Mouse (Mus musculus) MEL (cell line): Measurements from ENCODE around the gene Pitx2.

Experiments
- CTCF ChIP-seq, 3 experiments: IDR thresholded peaks in 2 of 3; conservative IDR thresholded peaks in 1 of 3; 2 replicates each; pipeline ENCODE4 v1.5.1; 2011 to 2012; ENCODE audit warnings: low read length in 3 of 3, low read depth in 2 of 3, mild to moderate bottlenecking in 2 of 3, improper control_type of control experiment in 1 of 3, inconsistent platforms in 1 of 3, mixed read lengths in 1 of 3, moderate library complexity in 1 of 3; ENCODE audit not compliant: control insufficient read depth in 1 of 3, insufficient read depth in 1 of 3, poor library complexity in 1 of 3, severe bottlenecking in 1 of 3
- EP300 ChIP-seq, 2 experiments: IDR thresholded peaks; 2 replicates each; pipeline ENCODE4 v1.6.1; 2011; ENCODE audit warnings: improper control_type of control experiment in 2 of 2, low read length in 2 of 2, low read depth in 1 of 2, mild to moderate bottlenecking in 1 of 2
- MAX ChIP-seq: IDR thresholded peaks from 2 replicates; pipeline ENCODE4 v1.6.1; 2011; ENCODE audit warnings: low read length, improper control_type of control experiment
- NELFE ChIP-seq: IDR thresholded peaks from 2 replicates; pipeline ENCODE4 v1.6.1; 2011; ENCODE audit warnings: low read depth, low read length, improper control_type of control experiment
- POLR2A ChIP-seq, 2 experiments: IDR thresholded peaks; 2 replicates each; pipeline ENCODE4 v1.6.1; 2011 to 2012; ENCODE audit warnings: low read length in 2 of 2, mild to moderate bottlenecking in 2 of 2, control low read depth in 1 of 2, improper control_type of control experiment in 1 of 2, low read depth in 1 of 2, moderate library complexity in 1 of 2; ENCODE audit not compliant: control insufficient read depth in 1 of 2, insufficient read depth in 1 of 2, poor library complexity in 1 of 2
- ZC3H11A ChIP-seq: IDR thresholded peaks from 2 replicates; pipeline ENCODE4 v1.6.1; 2012; ENCODE audit warnings: low read depth, mild to moderate bottlenecking, inconsistent platforms, low read length, improper control_type of control experiment
- ZMIZ1 ChIP-seq: IDR thresholded peaks from 2 replicates; pipeline ENCODE4 v1.6.1; 2012; ENCODE audit warnings: low read depth, mild to moderate bottlenecking, inconsistent platforms, low read length, improper control_type of control experiment, moderate library complexity

DNA sequence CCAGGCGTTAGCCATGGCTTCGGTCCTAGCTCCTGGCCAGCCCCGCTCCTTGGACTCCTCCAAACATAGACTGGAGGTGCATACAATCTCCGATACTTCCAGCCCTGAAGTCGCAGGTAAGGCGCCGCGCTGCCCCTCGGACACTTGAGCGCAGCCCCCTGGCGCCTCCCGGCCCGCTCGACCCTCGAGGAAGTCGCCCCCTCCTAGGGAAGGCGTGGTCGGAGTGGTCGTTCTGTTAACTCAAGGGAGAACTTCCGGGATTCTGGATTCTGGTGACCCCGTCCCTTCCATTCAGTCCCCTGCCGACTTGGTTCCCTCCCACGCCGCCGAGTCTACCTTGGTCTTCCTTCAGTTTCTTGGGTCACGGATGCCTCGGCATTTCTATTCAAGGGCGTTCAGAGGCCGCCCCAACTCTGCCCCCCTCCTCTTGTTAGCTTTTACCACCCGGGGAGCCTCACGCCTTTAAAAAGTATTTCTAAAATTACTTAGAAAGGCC, 15.0 kb downstream of the Pitx2 start:
- TF ChIP-seq CTCF (IDR thresholded peaks at IDR 0.05 in 2 of 3, conservative IDR thresholded peaks at IDR 0.05 in 1 of 3; ENCODE audit: control insufficient read depth in 1 of 3, insufficient read depth in 1 of 3, low read depth in 2 of 3, low read length in 3 of 3, poor library complexity in 1 of 3, severe bottlenecking in 1 of 3), result no peak
- no peak for TF ChIP-seq ZC3H11A
- TF ChIP-seq EP300 (IDR thresholded peaks at IDR 0.05; ENCODE audit: low read depth in 1 of 2, low read length in 2 of 2), result no peak
- no peak for TF ChIP-seq POLR2A (IDR thresholded peaks at IDR 0.05; ENCODE audit: control insufficient read depth in 1 of 2, insufficient read depth in 1 of 2, low read depth in 1 of 2, low read length in 2 of 2, poor library complexity in 1 of 2)
- TF ChIP-seq NELFE, result no peak
- TF ChIP-seq ZMIZ1, result no peak
- TF ChIP-seq MAX, result no peak
